Mouse (Mus musculus) bone marrow, adult 2 months (tissue): Measurements from ENCODE around the gene Cmtm2a.

ENCODE experiments used
- CTCF ChIP-seq: fragments of 200-500 bp; IDR thresholded peaks from 2 replicates; pipeline ENCODE4 v1.5.1; 2011; ENCODE audit warnings: low read length, control low read depth; ENCODE audit not compliant: control insufficient read depth, insufficient read depth
- POLR2A ChIP-seq: fragments of 200-500 bp; IDR thresholded peaks from 2 replicates; pipeline ENCODE4 v1.6.1; 2011; ENCODE audit warnings: low read depth, mild to moderate bottlenecking, control low read depth, low read length, borderline replicate concordance; ENCODE audit not compliant: control insufficient read depth

DNA sequence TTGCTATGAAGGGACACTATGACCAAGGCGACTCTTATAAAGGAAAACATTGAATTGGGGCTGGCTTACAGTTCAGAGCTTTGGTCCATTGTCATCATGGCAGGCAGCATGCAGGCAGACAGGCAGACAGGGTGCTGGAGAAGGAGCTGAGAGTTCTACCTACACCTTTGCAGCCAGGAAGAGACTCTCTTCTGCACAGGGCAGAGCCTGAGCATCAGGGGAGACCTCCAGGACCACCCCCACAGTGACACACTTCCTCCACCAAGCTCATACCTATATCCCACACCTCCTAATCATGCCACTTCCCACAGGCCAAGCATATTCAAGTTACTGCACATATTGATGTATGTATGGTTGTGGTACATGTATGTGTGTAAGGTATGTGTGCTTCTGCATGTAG, 43.8 kb upstream of the Cmtm2a start:
- TF ChIP-seq CTCF (no peak), POLR2A (no peak)
